Mouse (Mus musculus) neural tube, embryonic 15.5 days (tissue): ENCODE data around the gene Depdc5. TPM values are rescaled to one million over a fixed set of nuclear protein-coding genes. Genes with fewer than 3 reads are reported as not detected.
"Not testable (repeated sequence)": the region's sequence is repeated elsewhere in the genome, so short reads cannot be mapped to it uniquely, and the experiment has no call there.

Experiments used
- ATAC-seq: fragments of 200-750 bp; cut with Nextera tagmentation; 2 replicates; pipeline ENCODE4 v1.8.0; 2017; ENCODE audit warnings: mild to moderate bottlenecking, moderate TSS enrichment, moderate library complexity; ENCODE audit not compliant: low FRiP score
- H3K27ac ChIP-seq: fragments of 300-500 bp; sonication (generic); replicated peaks from 2 replicates; pipeline ENCODE4 v1.5.1; 2015; ENCODE audit warnings: mild to moderate bottlenecking, inconsistent platforms
- H3K27me3 ChIP-seq: fragments of 300-500 bp; sonication (generic); replicated peaks from 2 replicates; pipeline ENCODE4 v1.6.1; 2015; ENCODE audit warnings: inconsistent platforms
- H3K36me3 ChIP-seq: fragments of 300-500 bp; sonication (generic); 2 replicates; pipeline ENCODE4 v1.6.1; 2015; ENCODE audit warnings: inconsistent platforms
- H3K4me1 ChIP-seq: fragments of 300-500 bp; sonication (generic); 2 replicates; pipeline ENCODE4 v1.6.1; 2015; ENCODE audit warnings: inconsistent platforms
- H3K4me2 ChIP-seq: fragments of 300-500 bp; sonication (generic); 2 replicates; pipeline ENCODE4 v1.6.1; 2015; ENCODE audit warnings: inconsistent platforms, mild to moderate bottlenecking, moderate library complexity
- H3K4me3 ChIP-seq: fragments of 300-500 bp; sonication (generic); replicated peaks from 2 replicates; pipeline ENCODE4 v1.5.1; 2015; ENCODE audit warnings: mild to moderate bottlenecking, inconsistent platforms
- H3K9ac ChIP-seq: fragments of 300-500 bp; sonication (generic); replicated peaks from 2 replicates; pipeline ENCODE4 v1.6.1; 2015; ENCODE audit warnings: mild to moderate bottlenecking, inconsistent platforms
- H3K9me3 ChIP-seq: fragments of 300-500 bp; sonication (generic); replicated peaks from 2 replicates; pipeline ENCODE4 v1.6.1; 2016; ENCODE audit warnings: inconsistent platforms
- WGBS: fragments of 180-500 bp; shearing (Covaris S2); methylation state at CpG from one replicate; pipeline ENCODE4 v1.1.7; 2015; ENCODE audit warnings: mixed read lengths; 5-methylcytosine and 5-hydroxymethylcytosine counted together
- polyA plus RNA-seq: library from polyadenylated mRNA; unstranded; fragments of >200 nt; fragmentation: Nextera tagmentation; extraction: Ambion mirVana; gene quantifications from 2 replicates; pipeline ENCODE4 v1.2.1, GENCODE M21; 2015

The Depdc5 gene
- polyA plus RNA-seq = 24.9 and 25.4 TPM in 2 replicates

DNA sequence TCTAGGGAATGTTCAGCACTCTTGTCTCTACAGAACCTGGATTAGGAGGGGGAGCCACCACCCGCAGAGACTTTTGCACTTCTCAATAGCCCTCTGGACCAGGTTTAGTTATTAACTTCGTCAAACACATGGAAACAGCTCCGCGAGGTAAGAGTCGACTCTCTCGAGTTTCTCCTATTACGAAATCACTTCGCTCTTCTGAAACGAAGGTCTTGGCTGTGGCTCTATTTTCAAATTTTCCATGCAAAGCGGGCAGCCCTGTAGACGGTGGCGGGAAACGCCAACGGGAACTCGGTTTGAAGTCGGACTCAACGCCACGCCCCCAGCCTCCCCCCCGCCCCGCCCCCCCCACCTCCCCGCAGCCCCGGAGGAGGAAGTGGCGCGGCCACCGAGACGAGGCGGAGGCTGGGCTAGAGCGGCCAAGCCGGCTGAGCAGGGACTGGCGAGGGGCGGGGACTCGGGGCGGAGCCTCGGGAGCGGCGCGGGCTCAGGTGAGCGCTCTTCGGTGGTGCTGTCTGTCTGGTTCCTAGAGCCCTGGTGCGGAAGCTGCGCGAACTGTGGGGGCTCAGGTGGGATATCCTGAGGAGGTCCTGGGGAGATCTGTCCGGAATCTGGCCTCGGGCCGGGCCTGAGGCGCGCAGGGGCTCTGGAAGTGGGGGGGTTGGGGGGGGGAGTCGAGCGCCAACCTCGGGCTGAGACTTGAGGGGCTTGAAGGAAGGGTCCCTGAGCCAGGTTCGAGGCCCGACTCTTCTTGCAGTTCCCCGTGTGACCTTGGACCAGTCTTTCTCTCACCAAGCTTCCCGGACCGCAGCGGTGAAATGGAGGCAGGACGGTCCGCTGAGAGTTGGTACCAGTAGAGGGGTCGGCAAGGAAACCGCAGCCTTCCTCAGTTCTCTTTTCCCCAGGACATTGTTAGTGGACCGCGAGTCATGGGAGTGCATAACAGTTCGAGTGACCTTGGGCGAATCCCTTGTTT is at the start of gene Depdc5:
TSS of gene Depdc5 (plus strand) at position 449 of the 976 bp plus-strand sequence.
- Histone ChIP-seq H3K27me3 (no peaks in the 10 kb centered on the region), H3K9me3 (no peaks in the 10 kb centered on the region), H3K27ac (peak within 1 kb of the TSS; percentile 73), H3K4me1 (peaks cover 11% of the 10 kb centered on the region), H3K9ac (peak within 1 kb of the TSS; percentile 73), H3K4me3 (peak within 1 kb of the TSS; percentile 67), H3K4me2 (peak within 1 kb of the TSS; percentile 74), H3K36me3 (peaks cover 11% of the 10 kb centered on the region)
- WGBS = under 1% methylated on average over 61 of the region's 64 CpGs
- peak; percentile 98 for ATAC-seq

DNA sequence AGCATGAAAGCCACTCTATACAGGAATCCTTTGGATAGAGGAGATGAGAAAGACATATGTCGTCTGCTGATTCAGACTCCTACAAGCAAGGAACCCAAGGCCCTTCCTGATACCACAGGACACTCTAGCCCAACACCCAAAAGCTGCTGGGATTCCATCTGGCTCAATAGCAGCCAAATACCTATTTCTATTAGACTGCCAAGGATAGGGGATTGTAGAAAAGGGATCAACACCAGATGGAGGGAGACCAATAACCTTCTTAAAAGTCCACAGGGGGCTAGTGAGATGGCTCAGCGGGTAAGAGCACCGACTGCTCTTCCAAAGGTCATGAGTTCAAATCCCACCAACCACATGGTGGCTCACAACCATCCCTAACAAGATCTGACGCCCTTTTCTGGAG is 48.1 kb upstream of the Depdc5 start:
- no peak for ATAC-seq
- Histone ChIP-seq H3K9ac (no peak overlapping the region), H3K4me2 (no peak overlapping the region), H3K9me3 (no peaks in the 10 kb centered on the region), H3K4me1 (no peaks in the 10 kb centered on the region), H3K27me3 (no peaks in the 10 kb centered on the region), H3K27ac (no peak overlapping the region), H3K36me3 (peaks cover 55% of the 10 kb centered on the region), H3K4me3 (no peak overlapping the region)
- WGBS = 95% methylated on average over 4 of the region's 4 CpGs

DNA sequence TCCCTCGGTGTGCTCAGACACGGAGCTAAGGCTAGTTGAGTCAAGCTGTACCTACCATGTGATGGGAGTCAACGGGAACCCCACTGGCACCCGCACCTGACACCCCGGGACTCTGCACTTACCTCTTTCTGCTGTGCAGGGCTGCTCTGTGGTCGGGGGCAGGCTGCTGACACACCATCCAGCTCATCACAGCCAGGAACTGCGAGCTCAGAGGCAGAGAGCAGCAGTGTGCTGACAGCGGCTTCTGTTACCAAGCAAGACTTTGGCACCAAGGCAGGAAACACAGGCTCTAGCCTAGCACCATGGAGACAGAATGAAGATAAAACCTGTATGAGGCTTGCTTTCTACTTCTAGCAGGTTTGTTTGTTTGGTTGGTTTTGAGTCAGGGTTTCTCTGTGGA is 43.0 kb upstream of the Depdc5 start:
- H3K4me1 ChIP-seq = no peaks in the 10 kb centered on the region
- peaks cover 45% of the 10 kb centered on the region for H3K36me3 ChIP-seq
- H3K27ac ChIP-seq = no peak overlapping the region
- no peaks in the 10 kb centered on the region for H3K27me3 ChIP-seq
- ATAC-seq = no peak
- no peak overlapping the region for H3K9ac ChIP-seq
- H3K4me3 ChIP-seq = no peak overlapping the region
- 97% methylated on average over 8 of the region's 8 CpGs for WGBS
- no peak overlapping the region for H3K4me2 ChIP-seq
- no peaks in the 10 kb centered on the region for H3K9me3 ChIP-seq

DNA sequence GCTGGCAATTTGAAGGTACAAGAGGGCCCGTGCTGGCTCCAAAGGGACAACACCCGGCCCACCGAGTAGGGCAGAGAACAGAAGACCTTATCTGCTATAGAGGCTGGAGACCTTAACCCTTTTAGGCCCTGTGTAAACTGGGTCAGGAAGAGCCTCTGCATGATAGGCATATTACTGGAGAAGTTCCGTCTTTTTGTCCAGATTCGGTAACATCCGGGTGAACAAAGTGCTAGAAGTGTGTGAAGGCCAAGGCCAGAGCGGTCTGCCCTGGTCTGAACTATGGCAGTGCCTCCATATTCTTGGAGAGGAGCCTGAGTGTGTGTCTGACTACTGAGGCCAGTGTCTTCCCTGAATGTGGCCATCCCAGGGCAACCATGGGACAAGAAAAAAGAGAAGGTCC is 36.5 kb upstream of the Depdc5 start, which contains the start of gene Gm20671:
TSS of gene Gm20671 (minus strand) at position 101 of the 400 bp plus-strand sequence.
- no peaks in the 10 kb centered on the region for H3K27me3 ChIP-seq
- WGBS = 90% methylated on average over 7 of the region's 7 CpGs
- H3K36me3 ChIP-seq = peaks cover 64% of the 10 kb centered on the region
- H3K4me3 ChIP-seq = no peak within 1 kb of the TSS
- no peak for ATAC-seq
- no peak within 1 kb of the TSS for H3K4me2 ChIP-seq
- no peak within 1 kb of the TSS for H3K9ac ChIP-seq
- H3K9me3 ChIP-seq = no peaks in the 10 kb centered on the region
- no peaks in the 10 kb centered on the region for H3K4me1 ChIP-seq
- no peak within 1 kb of the TSS for H3K27ac ChIP-seq

DNA sequence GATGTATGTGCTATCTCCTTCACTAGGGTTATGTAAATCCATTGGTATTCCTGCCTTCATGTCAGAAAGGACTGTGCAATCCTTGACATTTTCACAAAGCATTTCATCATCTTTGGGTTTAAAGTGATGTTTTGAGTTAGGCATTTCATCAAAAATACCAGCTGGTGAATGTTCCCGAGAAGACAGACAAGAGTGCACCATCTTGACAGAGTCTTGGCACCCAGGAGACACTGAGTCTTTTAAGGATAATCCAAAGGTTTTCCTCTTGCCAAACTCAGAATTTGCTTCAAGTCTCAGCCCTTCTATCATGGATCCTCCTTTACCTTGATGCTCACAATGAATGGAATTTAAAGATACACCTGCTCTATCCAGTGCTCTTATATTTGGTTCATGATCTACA is 34.7 kb upstream of the Depdc5 start:
- H3K27me3 ChIP-seq, H3K4me3 ChIP-seq, H3K4me1 ChIP-seq, H3K9ac ChIP-seq, ATAC-seq, H3K4me2 ChIP-seq, H3K27ac ChIP-seq, H3K9me3 ChIP-seq: not testable (repeated sequence)
- WGBS = 98% methylated on average over 1 of the region's 1 CpGs
- H3K36me3 ChIP-seq = peaks cover 76% of the 10 kb centered on the region

DNA sequence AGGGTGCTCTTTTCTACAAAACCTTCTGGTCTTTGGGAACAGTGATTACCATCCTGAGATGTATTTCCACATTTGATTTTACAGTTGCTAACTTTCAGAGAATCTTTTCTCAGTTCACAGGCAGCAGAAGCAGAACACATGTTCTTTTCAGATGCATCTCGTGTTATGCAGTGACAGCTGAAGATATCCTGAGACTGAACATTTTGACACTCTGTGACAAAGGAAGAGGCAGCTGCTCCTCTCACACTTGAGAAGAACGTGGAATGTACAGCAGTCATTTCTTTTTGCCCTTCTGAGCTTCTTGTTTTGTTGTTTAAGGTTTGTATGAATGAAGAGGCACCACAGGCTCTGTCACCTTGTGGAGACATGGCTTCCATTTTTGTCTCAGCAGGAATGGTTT is 33.4 kb upstream of the Depdc5 start:
- Histone ChIP-seq H3K27ac (no peak overlapping the region), H3K9ac (no peak overlapping the region), H3K4me2 (no peak overlapping the region), H3K27me3 (no peaks in the 10 kb centered on the region), H3K9me3 (no peaks in the 10 kb centered on the region), H3K4me1 (no peaks in the 10 kb centered on the region), H3K36me3 (peaks cover 86% of the 10 kb centered on the region), H3K4me3 (no peak overlapping the region)
- ATAC-seq = no peak
- WGBS = 96% methylated on average over 2 of the region's 2 CpGs

DNA sequence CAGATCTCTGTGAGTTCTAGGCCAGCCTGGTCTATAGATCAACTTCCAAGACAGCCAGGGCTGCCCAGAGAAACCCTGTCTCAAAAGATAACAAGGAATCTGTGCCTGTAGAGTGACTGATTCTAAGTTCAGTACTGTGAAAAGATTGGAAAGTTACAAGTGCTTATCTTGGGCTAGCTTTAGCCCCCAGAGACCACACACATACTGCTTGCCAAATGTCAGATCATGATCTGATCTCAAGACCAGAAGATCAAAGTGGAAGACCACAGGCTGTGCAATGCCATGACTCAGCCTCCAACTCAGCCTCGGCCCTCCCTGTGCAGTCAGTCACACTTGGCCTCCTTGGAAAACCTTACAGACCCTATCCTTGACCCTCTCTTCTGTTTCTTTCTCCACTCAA is 29.0 kb upstream of the Depdc5 start:
- no peak for ATAC-seq
- no peak overlapping the region for H3K9ac ChIP-seq
- no peak overlapping the region for H3K4me3 ChIP-seq
- WGBS = 88% methylated on average over 1 of the region's 1 CpGs
- H3K4me2 ChIP-seq = no peak overlapping the region
- peaks cover 83% of the 10 kb centered on the region for H3K36me3 ChIP-seq
- no peak overlapping the region for H3K27ac ChIP-seq
- no peaks in the 10 kb centered on the region for H3K4me1 ChIP-seq
- H3K9me3 ChIP-seq = no peaks in the 10 kb centered on the region
- H3K27me3 ChIP-seq = no peaks in the 10 kb centered on the region

DNA sequence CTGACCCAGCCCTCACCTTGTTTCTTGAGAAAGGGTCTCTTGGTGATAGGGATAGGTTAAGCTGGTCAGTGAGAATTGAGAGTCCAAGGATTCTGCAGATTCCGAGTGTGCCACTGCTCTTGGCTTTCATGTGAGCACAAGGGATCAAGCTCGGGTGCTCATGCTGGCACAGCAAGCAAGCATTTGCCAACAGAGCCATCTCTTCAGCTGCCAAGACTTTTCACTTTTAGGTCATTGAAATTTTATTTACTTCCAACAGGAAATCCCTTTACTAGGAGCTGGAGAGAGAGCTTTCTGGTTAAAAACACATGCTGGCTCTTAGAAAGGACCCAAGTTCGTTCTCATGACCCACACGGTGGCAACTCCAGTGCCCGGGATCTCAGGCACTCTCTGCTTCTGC is 26.5 kb upstream of the Depdc5 start:
- Histone ChIP-seq H3K4me3 (no peak overlapping the region), H3K27ac (no peak overlapping the region), H3K27me3 (no peaks in the 10 kb centered on the region), H3K4me1 (no peaks in the 10 kb centered on the region), H3K36me3 (peaks cover 74% of the 10 kb centered on the region), H3K9ac (no peak overlapping the region), H3K4me2 (no peak overlapping the region), H3K9me3 (no peaks in the 10 kb centered on the region)
- 91% methylated on average over 5 of the region's 5 CpGs for WGBS
- ATAC-seq = no peak

DNA sequence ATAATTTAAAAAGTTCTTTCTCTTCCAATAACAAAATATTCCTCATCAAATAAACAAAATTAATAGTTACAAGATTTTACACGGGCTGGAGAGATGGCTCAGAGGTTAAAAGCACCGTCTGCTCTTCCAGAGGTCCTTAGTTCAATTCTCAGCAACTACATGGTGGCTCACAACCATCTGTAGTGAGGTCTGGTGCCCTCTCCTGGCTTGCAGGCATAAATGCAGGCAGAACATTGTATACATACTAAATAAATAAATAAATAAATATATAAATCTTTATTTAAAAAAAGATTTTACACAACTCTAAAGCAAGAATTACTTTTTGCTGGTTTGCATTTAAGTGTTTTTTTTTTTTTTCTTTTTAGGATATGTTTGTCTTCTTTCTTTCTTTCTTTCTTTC is 23.5 kb upstream of the Depdc5 start:
- H3K27me3 ChIP-seq = no peaks in the 10 kb centered on the region
- no peak overlapping the region for H3K9ac ChIP-seq
- H3K4me2 ChIP-seq = no peak overlapping the region
- no peak for ATAC-seq
- no peaks in the 10 kb centered on the region for H3K4me1 ChIP-seq
- 98% methylated on average over 2 of the region's 2 CpGs for WGBS
- no peaks in the 10 kb centered on the region for H3K9me3 ChIP-seq
- no peak overlapping the region for H3K27ac ChIP-seq
- no peak overlapping the region for H3K4me3 ChIP-seq
- H3K36me3 ChIP-seq = peaks cover 75% of the 10 kb centered on the region

DNA sequence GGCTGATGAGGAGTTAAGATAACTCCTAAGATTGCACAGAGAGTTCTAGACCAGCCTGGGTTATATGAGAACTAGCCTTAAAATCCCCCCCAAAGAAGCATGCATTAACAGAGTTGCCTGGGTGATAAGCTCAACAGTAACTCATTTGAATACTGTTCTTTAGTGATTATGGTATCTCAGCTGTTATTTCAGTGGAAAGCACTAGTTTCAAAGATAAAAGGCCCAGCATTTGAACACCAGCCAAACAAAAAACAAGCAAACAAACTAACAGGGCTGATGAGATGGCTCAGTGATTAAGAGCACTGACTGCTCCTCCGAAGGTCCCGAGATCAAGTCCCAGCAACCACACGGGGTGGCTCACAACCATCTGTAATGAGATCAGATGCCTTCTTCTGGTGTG is 14.3 kb upstream of the Depdc5 start:
- WGBS = 94% methylated on average over 3 of the region's 3 CpGs
- no peaks in the 10 kb centered on the region for H3K9me3 ChIP-seq
- H3K4me3 ChIP-seq = no peak overlapping the region
- no peak overlapping the region for H3K4me2 ChIP-seq
- no peak overlapping the region for H3K9ac ChIP-seq
- H3K36me3 ChIP-seq = peaks cover 18% of the 10 kb centered on the region
- no peak overlapping the region for H3K27ac ChIP-seq
- H3K4me1 ChIP-seq = peaks cover 31% of the 10 kb centered on the region
- no peak for ATAC-seq
- no peaks in the 10 kb centered on the region for H3K27me3 ChIP-seq

DNA sequence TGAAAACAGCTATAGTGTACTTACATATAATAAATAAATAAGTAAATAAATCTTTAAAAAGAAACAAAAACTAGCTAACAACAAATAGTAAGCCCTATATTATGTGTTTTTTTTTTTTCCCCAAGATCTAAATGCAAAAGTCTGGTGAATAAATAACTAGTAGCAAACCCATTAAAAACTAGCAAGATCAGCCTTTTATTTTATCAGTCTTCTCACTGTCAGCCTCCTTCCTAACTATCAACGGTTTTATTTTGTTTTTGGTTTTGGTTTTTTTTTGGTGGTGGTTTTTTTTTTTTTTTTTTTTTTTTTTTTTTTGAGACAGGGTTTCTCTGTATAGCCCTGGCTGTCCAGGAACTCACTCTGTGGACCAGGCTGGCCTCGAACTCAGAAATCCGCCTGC is 13.9 kb upstream of the Depdc5 start:
- 100% methylated on average over 3 of the region's 3 CpGs for WGBS
- H3K4me3 ChIP-seq, H3K9ac ChIP-seq, H3K27me3 ChIP-seq, ATAC-seq, H3K9me3 ChIP-seq, H3K27ac ChIP-seq, H3K4me2 ChIP-seq: not testable (repeated sequence)
- H3K4me1 ChIP-seq = peaks cover 33% of the 10 kb centered on the region
- H3K36me3 ChIP-seq = peaks cover 14% of the 10 kb centered on the region

DNA sequence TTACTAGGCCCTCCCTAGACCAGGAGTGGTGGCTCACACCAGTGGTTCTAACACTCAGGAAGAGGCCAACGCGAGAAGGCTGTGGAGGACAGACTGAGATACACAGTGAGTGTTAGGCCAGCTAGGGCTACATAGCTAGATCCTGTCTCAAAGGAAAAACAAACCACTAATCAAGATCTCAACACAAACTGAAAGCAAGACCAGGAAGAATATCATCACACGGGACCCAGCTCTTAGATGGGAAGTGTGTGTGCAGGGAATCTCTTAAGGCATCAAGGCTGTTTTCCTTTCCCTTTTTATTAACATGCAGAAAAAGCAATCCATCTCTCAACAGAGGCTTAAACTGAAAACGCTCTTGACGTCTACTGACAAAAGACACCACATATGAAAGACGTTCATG is 11.5 kb upstream of the Depdc5 start:
- H3K27ac ChIP-seq = no peak overlapping the region
- 0 out of 2 replicates have a peak overlapping the region, but pooled peaks have one; percentile 4 for H3K4me3 ChIP-seq
- H3K36me3 ChIP-seq = peaks cover 5% of the 10 kb centered on the region
- ATAC-seq = no peak
- 68% methylated on average over 6 of the region's 6 CpGs for WGBS
- no peaks in the 10 kb centered on the region for H3K9me3 ChIP-seq
- peak overlapping the region; percentile 76 for H3K4me2 ChIP-seq
- H3K9ac ChIP-seq = peak overlapping the region; percentile 20; the same call in 1 of the 2 replicates
- peaks cover 33% of the 10 kb centered on the region for H3K4me1 ChIP-seq
- no peaks in the 10 kb centered on the region for H3K27me3 ChIP-seq
